Mouse (Mus musculus): ENCODE results near the gene Pgp.

DNA sequence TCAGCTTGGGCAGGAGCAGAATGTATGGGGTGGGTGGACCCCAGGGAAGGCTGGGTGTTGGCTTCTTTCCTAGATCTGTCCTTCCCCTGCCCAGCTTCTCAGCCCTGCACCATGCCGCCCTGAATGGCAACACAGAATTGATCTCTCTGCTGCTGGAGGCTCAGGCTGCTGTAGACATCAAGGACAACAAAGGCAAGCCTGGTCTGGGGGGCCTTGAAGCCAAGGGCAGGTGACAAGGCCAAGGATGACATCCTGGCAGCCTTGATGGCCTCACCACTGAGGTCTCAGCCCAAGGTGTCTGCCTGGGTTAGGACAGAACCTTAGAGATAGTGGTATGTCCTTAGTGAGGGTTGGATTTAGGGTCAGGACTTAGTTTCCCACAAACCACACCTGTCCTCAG, 25.8 kb downstream of the Pgp start:
- TF ChIP-seq CTCF (IDR thresholded peaks at IDR 0.05; ENCODE audit: extremely low read depth, insufficient read depth, low read length) (no peak), POLR2A (IDR thresholded peaks at IDR 0.05; ENCODE audit: extremely low read depth, insufficient read depth, low read length) (no peak)

All from cortical plate, adult 2 months (tissue).